Mouse (Mus musculus) liver, adult (tissue): ENCODE data around the gene Zfp704.

Experiments used
- GATA4 ChIP-seq: IDR thresholded peaks from 2 replicates; pipeline ENCODE4 v1.6.1; 2014; ENCODE audit warnings: mild to moderate bottlenecking, low read length; ENCODE audit not compliant: insufficient replicate concordance

Zfp704 gene

GRCm38 (mm10) chr3:9609581-9610341 is at the start of gene Zfp704:
Gene Zfp704 (minus strand): TSS chr3:9610085.
- no peak for TF ChIP-seq GATA4

- TF ChIP-seq GATA4: no peak
Observed at GRCm38 (mm10) chr3:9633036-9634005, 23.4 kb upstream of the Zfp704 start.

GRCm38 (mm10) chr3:9629951-9630350 is 20.1 kb upstream of the Zfp704 start:
- TF ChIP-seq GATA4: no peak

GRCm38 (mm10) chr3:9628041-9628440 is 18.2 kb upstream of the Zfp704 start:
- TF ChIP-seq GATA4: no peak

- TF ChIP-seq GATA4: no peak
Observed at GRCm38 (mm10) chr3:9626149-9626548, 16.3 kb upstream of the Zfp704 start.

- TF ChIP-seq GATA4: no peak
Observed at GRCm38 (mm10) chr3:9620611-9621010, 10.7 kb upstream of the Zfp704 start.

GRCm38 (mm10) chr3:9619562-9620275 is 9.8 kb upstream of the Zfp704 start:
- no peak for TF ChIP-seq GATA4

- TF ChIP-seq GATA4: no peak
Observed at GRCm38 (mm10) chr3:9617101-9617500, 7.2 kb upstream of the Zfp704 start.

GRCm38 (mm10) chr3:9614676-9615075 is 4.8 kb upstream of the Zfp704 start:
- TF ChIP-seq GATA4: no peak

GRCm38 (mm10) chr3:9614011-9614410 is 4.1 kb upstream of the Zfp704 start:
- TF ChIP-seq GATA4: no peak

- no peak for TF ChIP-seq GATA4
Observed at GRCm38 (mm10) chr3:9611226-9611625, 1.3 kb upstream of the Zfp704 start.

- TF ChIP-seq GATA4: no peak
Observed at GRCm38 (mm10) chr3:9610426-9610825, 541 bp upstream of the Zfp704 start.

GRCm38 (mm10) chr3:9608906-9609580 is 842 bp downstream of the Zfp704 start:
- no peak for TF ChIP-seq GATA4

- no peak for TF ChIP-seq GATA4
Observed at GRCm38 (mm10) chr3:9608441-9608905, 1.4 kb downstream of the Zfp704 start.

GRCm38 (mm10) chr3:9607686-9608085 is 2.2 kb downstream of the Zfp704 start:
- no peak for TF ChIP-seq GATA4
